Mouse (Mus musculus) limb, embryonic 15.5 days (tissue): ENCODE data around the gene Dnah17. TPM values are rescaled to one million over a fixed set of nuclear protein-coding genes. Genes with fewer than 3 reads are reported as not detected.

Experiments used
- ATAC-seq: fragments of 200-750 bp; cut with Nextera tagmentation; 2 replicates; pipeline ENCODE4 v1.8.0; 2017; ENCODE audit warnings: low read depth, moderate TSS enrichment; ENCODE audit not compliant: insufficient number of reproducible peaks, low FRiP score, low TSS enrichment
- H3K27ac ChIP-seq: fragments of 300-500 bp; sonication (generic); 2 replicates; pipeline ENCODE4 v1.5.1; 2015; ENCODE audit warnings: moderate library complexity, mild to moderate bottlenecking, inconsistent platforms
- H3K27me3 ChIP-seq: fragments of 300-500 bp; sonication (generic); 2 replicates; pipeline ENCODE4 v1.6.1; 2015; ENCODE audit warnings: inconsistent platforms
- H3K36me3 ChIP-seq: fragments of 300-500 bp; sonication (generic); 2 replicates; pipeline ENCODE4 v1.6.1; 2015; ENCODE audit warnings: inconsistent platforms
- H3K4me1 ChIP-seq: fragments of 300-500 bp; sonication (generic); 2 replicates; pipeline ENCODE4 v1.6.1; 2015; ENCODE audit warnings: inconsistent platforms
- H3K4me2 ChIP-seq: fragments of 300-500 bp; sonication (generic); 2 replicates; pipeline ENCODE4 v1.6.1; 2015; ENCODE audit warnings: mild to moderate bottlenecking, inconsistent platforms
- H3K4me3 ChIP-seq: fragments of 300-500 bp; sonication (generic); 2 replicates; pipeline ENCODE4 v1.5.1; 2015; ENCODE audit warnings: mild to moderate bottlenecking, inconsistent platforms
- H3K9ac ChIP-seq: fragments of 300-500 bp; sonication (generic); 2 replicates; pipeline ENCODE4 v1.6.1; 2015; ENCODE audit warnings: inconsistent platforms
- H3K9me3 ChIP-seq: fragments of 300-500 bp; sonication (generic); 2 replicates; pipeline ENCODE4 v1.6.1; 2016; ENCODE audit warnings: inconsistent platforms
- WGBS: fragments of 180-500 bp; shearing (Covaris S2); methylation state at CpG from one replicate; pipeline ENCODE4 v1.1.7; 2015; 5-methylcytosine and 5-hydroxymethylcytosine counted together
- polyA plus RNA-seq: library from polyadenylated mRNA; unstranded; fragments of >200 nt; fragmentation: Nextera tagmentation; extraction: Ambion mirVana; gene quantifications from 2 replicates; pipeline ENCODE4 v1.2.1, GENCODE M21; 2015

The Dnah17 gene
- polyA plus RNA-seq, 1 experiment from 2014 or later: 0.15 TPM

- Histone ChIP-seq H3K9ac (no peak overlapping the region), H3K9me3 (no peaks in the 10 kb centered on the region), H3K4me3 (no peak overlapping the region), H3K27me3 (no peaks in the 10 kb centered on the region), H3K36me3 (peaks cover 28% of the 10 kb centered on the region), H3K27ac (no peak overlapping the region), H3K4me1 (peaks cover 30% of the 10 kb centered on the region), H3K4me2 (no peak overlapping the region)
- WGBS: 58% methylated on average over 2 of the region's 2 CpGs
- no peak for ATAC-seq
These were observed 117.1 kb downstream of the Dnah17 start for GRCm38 (mm10) chr11:118013339-118013738.

- 85% methylated on average over 1 of the region's 1 CpGs for WGBS
- Histone ChIP-seq H3K9ac (no peak overlapping the region), H3K9me3 (no peaks in the 10 kb centered on the region), H3K4me1 (peaks cover 38% of the 10 kb centered on the region), H3K36me3 (peaks cover 21% of the 10 kb centered on the region), H3K4me2 (no peak overlapping the region), H3K27ac (no peak overlapping the region), H3K27me3 (no peaks in the 10 kb centered on the region), H3K4me3 (no peak overlapping the region)
- ATAC-seq: no peak
These were observed 117.8 kb downstream of the Dnah17 start for GRCm38 (mm10) chr11:118012595-118012994.

DNA sequence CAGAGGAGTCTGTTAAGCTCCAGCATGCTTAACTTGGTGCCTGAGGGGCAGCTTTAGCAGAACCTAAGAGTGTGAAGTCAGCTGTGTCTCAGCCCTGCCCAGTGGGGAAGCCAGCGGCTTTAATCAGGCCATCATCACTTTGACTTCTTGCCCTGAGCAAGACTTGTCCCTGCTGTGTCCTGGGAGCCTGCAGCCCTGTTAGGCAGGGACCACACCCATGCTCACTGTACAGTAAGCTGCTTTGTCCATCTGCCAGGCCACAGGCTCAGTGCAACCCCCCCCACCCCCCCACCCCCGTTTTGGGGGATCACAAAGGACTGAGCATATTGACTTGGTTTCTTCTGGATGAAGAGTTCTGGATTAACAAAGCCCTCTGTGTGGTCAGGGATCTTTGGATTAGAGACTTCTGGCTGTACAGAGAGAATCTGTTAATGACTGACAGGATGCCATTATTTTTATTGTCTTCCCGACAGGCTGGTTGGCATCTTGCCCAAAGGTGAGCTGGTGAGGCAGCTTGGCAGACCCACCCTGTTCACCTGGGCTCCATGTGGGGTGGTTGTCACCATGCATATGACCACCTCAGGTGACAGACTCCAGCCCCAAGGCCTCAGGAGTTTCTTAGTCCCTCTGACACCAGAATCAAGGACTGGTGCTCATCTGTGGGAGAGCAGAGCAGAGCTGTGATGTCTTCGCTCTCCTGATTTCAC lies 120.4 kb downstream of the Dnah17 start:
- Histone ChIP-seq H3K27ac (peak overlapping the region; percentile 43; the same call in 1 of the 2 replicates), H3K4me1 (peaks cover 39% of the 10 kb centered on the region), H3K4me2 (no peak overlapping the region), H3K27me3 (no peaks in the 10 kb centered on the region), H3K4me3 (no peak overlapping the region), H3K36me3 (peaks cover 26% of the 10 kb centered on the region), H3K9ac (no peak overlapping the region), H3K9me3 (no peaks in the 10 kb centered on the region)
- 43% methylated on average over 4 of the region's 4 CpGs for WGBS
- ATAC-seq: no peak

- Histone ChIP-seq H3K4me3 (no peak overlapping the region), H3K36me3 (peaks cover 30% of the 10 kb centered on the region), H3K27me3 (no peaks in the 10 kb centered on the region), H3K4me2 (no peak overlapping the region), H3K27ac (no peak overlapping the region), H3K9ac (no peak overlapping the region), H3K9me3 (no peaks in the 10 kb centered on the region), H3K4me1 (peaks cover 45% of the 10 kb centered on the region)
- no peak for ATAC-seq
- 78% methylated on average over 8 of the region's 8 CpGs for WGBS
These were observed 121.6 kb downstream of the Dnah17 start for GRCm38 (mm10) chr11:118008843-118009242.

- H3K4me3 ChIP-seq: no peak overlapping the region
- H3K27ac ChIP-seq: 0 out of 2 replicates have a peak overlapping the region, but pooled peaks have one; percentile 33
- no peak overlapping the region for H3K9ac ChIP-seq
- no peaks in the 10 kb centered on the region for H3K27me3 ChIP-seq
- H3K36me3 ChIP-seq: peaks cover 36% of the 10 kb centered on the region
- WGBS: 69% methylated on average over 5 of the region's 5 CpGs
- no peaks in the 10 kb centered on the region for H3K9me3 ChIP-seq
- no peak overlapping the region for H3K4me2 ChIP-seq
- peaks cover 46% of the 10 kb centered on the region for H3K4me1 ChIP-seq
- ATAC-seq: no peak
These were observed 122.2 kb downstream of the Dnah17 start for GRCm38 (mm10) chr11:118008144-118008805.

GRCm38 (mm10) chr11:118007460-118008143 lies 122.8 kb downstream of the Dnah17 start:
- Histone ChIP-seq H3K27me3 (no peaks in the 10 kb centered on the region), H3K4me1 (peaks cover 42% of the 10 kb centered on the region), H3K36me3 (peaks cover 41% of the 10 kb centered on the region), H3K9me3 (no peaks in the 10 kb centered on the region), H3K4me3 (no peak overlapping the region), H3K4me2 (no peak overlapping the region), H3K27ac (no peak overlapping the region), H3K9ac (no peak overlapping the region)
- no peak for ATAC-seq
- 67% methylated on average over 8 of the region's 8 CpGs for WGBS

GRCm38 (mm10) chr11:118004217-118004616 lies 126.2 kb downstream of the Dnah17 start:
- 86% methylated on average over 5 of the region's 5 CpGs for WGBS
- peaks cover 29% of the 10 kb centered on the region for H3K4me1 ChIP-seq
- no peak overlapping the region for H3K9ac ChIP-seq
- no peak for ATAC-seq
- H3K36me3 ChIP-seq: peaks cover 73% of the 10 kb centered on the region
- H3K27me3 ChIP-seq: no peaks in the 10 kb centered on the region
- H3K9me3 ChIP-seq: no peaks in the 10 kb centered on the region
- peak overlapping the region; percentile 57 for H3K27ac ChIP-seq
- no peak overlapping the region for H3K4me2 ChIP-seq
- H3K4me3 ChIP-seq: no peak overlapping the region

DNA sequence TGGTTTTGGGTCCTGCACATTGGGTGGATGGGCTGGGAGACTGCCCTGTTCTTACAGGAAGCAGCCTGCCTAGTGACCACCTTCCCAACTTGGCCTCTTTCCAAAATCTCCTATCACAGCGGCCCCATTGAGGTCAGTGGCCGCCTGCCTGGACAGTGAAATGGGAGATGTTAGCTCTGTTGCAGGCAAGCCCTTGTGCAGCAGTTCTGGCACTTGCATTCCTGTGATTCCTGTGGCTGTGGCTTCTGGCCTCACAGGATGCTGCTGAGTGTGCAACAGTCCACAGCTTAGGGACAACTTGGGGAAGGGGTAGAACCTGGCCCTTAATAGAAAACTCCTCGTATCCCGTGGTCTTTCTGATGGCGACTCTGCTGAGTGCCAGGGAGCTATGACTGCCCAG lies 126.7 kb downstream of the Dnah17 start:
- no peaks in the 10 kb centered on the region for H3K27me3 ChIP-seq
- ATAC-seq: no peak
- H3K4me1 ChIP-seq: peaks cover 24% of the 10 kb centered on the region
- H3K4me2 ChIP-seq: no peak overlapping the region
- no peaks in the 10 kb centered on the region for H3K9me3 ChIP-seq
- WGBS: 75% methylated on average over 5 of the region's 5 CpGs
- peak overlapping the region; percentile 57 for H3K27ac ChIP-seq
- no peak overlapping the region for H3K4me3 ChIP-seq
- H3K9ac ChIP-seq: no peak overlapping the region
- peaks cover 75% of the 10 kb centered on the region for H3K36me3 ChIP-seq

- H3K9ac ChIP-seq: no peak overlapping the region
- H3K4me2 ChIP-seq: no peak overlapping the region
- H3K9me3 ChIP-seq: no peaks in the 10 kb centered on the region
- peaks cover 78% of the 10 kb centered on the region for H3K36me3 ChIP-seq
- 94% methylated on average over 14 of the region's 14 CpGs for WGBS
- no peaks in the 10 kb centered on the region for H3K27me3 ChIP-seq
- H3K27ac ChIP-seq: no peak overlapping the region; the same call in 1 of the 2 replicates
- ATAC-seq: no peak
- no peak overlapping the region for H3K4me3 ChIP-seq
- peaks cover 18% of the 10 kb centered on the region for H3K4me1 ChIP-seq
These were observed 127.3 kb downstream of the Dnah17 start for GRCm38 (mm10) chr11:118003176-118003575.

DNA sequence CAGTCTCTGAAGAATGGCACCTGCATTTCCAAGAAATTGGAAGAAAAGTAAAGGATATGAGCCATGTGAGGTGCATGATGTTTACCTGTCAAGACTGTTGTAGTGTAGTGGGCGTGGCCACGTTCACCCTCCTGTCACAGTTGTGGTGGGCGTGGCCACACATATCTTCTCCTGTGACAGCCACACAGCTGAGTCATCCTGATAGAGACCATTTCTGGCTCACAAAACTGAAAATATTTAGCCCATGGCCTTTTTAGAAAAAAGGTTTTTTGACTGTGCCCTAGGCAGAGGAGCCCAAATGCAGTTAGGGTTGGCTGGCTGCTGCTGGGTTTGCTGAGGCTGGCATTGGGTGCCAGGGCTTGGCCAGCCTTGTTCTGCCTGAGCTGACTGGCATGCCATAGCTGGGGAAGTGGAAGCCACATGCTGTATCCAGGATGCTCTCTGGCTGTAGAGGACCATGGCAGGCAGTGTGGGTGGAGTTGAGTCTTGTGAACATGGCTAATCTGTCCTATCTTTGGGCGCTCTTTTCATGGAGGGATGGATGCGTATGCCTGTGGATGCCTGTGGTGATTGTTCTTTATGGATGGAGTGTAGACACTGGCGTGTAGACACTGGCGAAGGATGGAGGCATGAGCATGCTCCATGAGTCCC lies 129.7 kb downstream of the Dnah17 start:
- H3K9ac ChIP-seq: no peak overlapping the region
- WGBS: 90% methylated on average over 7 of the region's 7 CpGs
- no peaks in the 10 kb centered on the region for H3K9me3 ChIP-seq
- no peaks in the 10 kb centered on the region for H3K27me3 ChIP-seq
- ATAC-seq: no peak
- peaks cover 70% of the 10 kb centered on the region for H3K36me3 ChIP-seq
- H3K4me3 ChIP-seq: no peak overlapping the region
- no peak overlapping the region for H3K27ac ChIP-seq
- peaks cover 16% of the 10 kb centered on the region for H3K4me1 ChIP-seq
- H3K4me2 ChIP-seq: no peak overlapping the region

GRCm38 (mm10) chr11:118000083-118000482 lies 130.4 kb downstream of the Dnah17 start:
- no peak for ATAC-seq
- no peak overlapping the region for H3K9ac ChIP-seq
- H3K27me3 ChIP-seq: no peaks in the 10 kb centered on the region
- H3K4me2 ChIP-seq: no peak overlapping the region
- H3K27ac ChIP-seq: no peak overlapping the region
- H3K4me1 ChIP-seq: peaks cover 22% of the 10 kb centered on the region
- no peak overlapping the region for H3K4me3 ChIP-seq
- WGBS: 64% methylated on average over 1 of the region's 1 CpGs
- no peaks in the 10 kb centered on the region for H3K9me3 ChIP-seq
- H3K36me3 ChIP-seq: peaks cover 64% of the 10 kb centered on the region
